Mouse (Mus musculus): ENCODE results near the gene Stat3.

The Stat3 gene

GRCm38 (mm10) chr11:100888348-100888820 lies 51.0 kb downstream of the Stat3 start:
- DNase-seq, result no peak

- no peak for DNase-seq
These were observed 51.6 kb downstream of the Stat3 start for GRCm38 (mm10) chr11:100887764-100888163.

- no peak for DNase-seq
These were observed 52.1 kb downstream of the Stat3 start for GRCm38 (mm10) chr11:100887236-100887635.

GRCm38 (mm10) chr11:100886188-100886740 lies 53.1 kb downstream of the Stat3 start:
- no peak for DNase-seq

- DNase-seq, result no peak
These were observed 53.9 kb downstream of the Stat3 start for GRCm38 (mm10) chr11:100885472-100885871.

- DNase-seq, result no peak
These were observed 55.7 kb downstream of the Stat3 start for GRCm38 (mm10) chr11:100883640-100884039.

GRCm38 (mm10) chr11:100879321-100880078 lies 59.8 kb downstream of the Stat3 start:
- no peak for DNase-seq

- DNase-seq, result no peak
These were observed 63.6 kb downstream of the Stat3 start for GRCm38 (mm10) chr11:100875761-100876160.

- no peak for DNase-seq
These were observed 68.4 kb downstream of the Stat3 start for GRCm38 (mm10) chr11:100870968-100871350.

GRCm38 (mm10) chr11:100870256-100870967 lies 68.9 kb downstream of the Stat3 start:
- DNase-seq, result peak; percentile 11

- DNase-seq, result no peak
These were observed 73.7 kb downstream of the Stat3 start for GRCm38 (mm10) chr11:100865618-100866017.

GRCm38 (mm10) chr11:100863141-100863540 lies 76.2 kb downstream of the Stat3 start:
- DNase-seq, result no peak

- no peak for DNase-seq
These were observed 77.5 kb downstream of the Stat3 start for GRCm38 (mm10) chr11:100861836-100862235.

GRCm38 (mm10) chr11:100861335-100861734 lies 78.0 kb downstream of the Stat3 start:
- no peak for DNase-seq

- DNase-seq, result peak; percentile 32
These were observed 78.9 kb downstream of the Stat3 start for GRCm38 (mm10) chr11:100860198-100861048.

GRCm38 (mm10) chr11:100859579-100860075 lies 79.7 kb downstream of the Stat3 start:
- DNase-seq, result no peak

GRCm38 (mm10) chr11:100858935-100859578 lies 80.3 kb downstream of the Stat3 start, which contains the start of gene Stat5a:
Gene Stat5a (plus strand): TSS chr11:100859351.
- DNase-seq, result peak; percentile 36

GRCm38 (mm10) chr11:100857960-100858359 lies 81.4 kb downstream of the Stat3 start:
- DNase-seq, result no peak

- DNase-seq, result no peak
These were observed 84.2 kb downstream of the Stat3 start for GRCm38 (mm10) chr11:100855178-100855577.

GRCm38 (mm10) chr11:100854268-100854667 lies 85.1 kb downstream of the Stat3 start:
- DNase-seq, result no peak

GRCm38 (mm10) chr11:100853018-100853417 lies 86.3 kb downstream of the Stat3 start:
- DNase-seq, result no peak

- DNase-seq, result no peak
These were observed 87.3 kb downstream of the Stat3 start for GRCm38 (mm10) chr11:100852088-100852487.

Measured in right cerebral cortex, postnatal 25 days (tissue).